Mouse (Mus musculus): ENCODE data around the gene 1700022I11Rik.
"Not testable (repeated sequence)": the region's sequence is repeated elsewhere in the genome, so short reads cannot be mapped to it uniquely, and the experiment has no call there.

Gene 1700022I11Rik

GRCm38 (mm10) chr4:42952563-42952962 is 16.8 kb upstream of the 1700022I11Rik start:
- DNase-seq: peak; percentile 39 to 42

- peak; percentile 75 to 87 for DNase-seq
These were observed 15.8 kb upstream of the 1700022I11Rik start for GRCm38 (mm10) chr4:42953435-42954094.

GRCm38 (mm10) chr4:42954297-42954696 is 15.1 kb upstream of the 1700022I11Rik start:
- peak; percentile 92 to 95 for DNase-seq

- DNase-seq: no peak
These were observed 14.2 kb upstream of the 1700022I11Rik start for GRCm38 (mm10) chr4:42955200-42955599.

- DNase-seq: no peak
These were observed 12.8 kb upstream of the 1700022I11Rik start for GRCm38 (mm10) chr4:42956581-42956980.

- no peak for DNase-seq
These were observed 12.1 kb upstream of the 1700022I11Rik start for GRCm38 (mm10) chr4:42957306-42957705.

GRCm38 (mm10) chr4:42957979-42958378 is 11.4 kb upstream of the 1700022I11Rik start:
- no peak for DNase-seq

- no peak for DNase-seq
These were observed 10.5 kb upstream of the 1700022I11Rik start for GRCm38 (mm10) chr4:42958942-42959341.

GRCm38 (mm10) chr4:42959382-42959781 is 10.0 kb upstream of the 1700022I11Rik start:
- DNase-seq: peak; percentile 34 to 36

- DNase-seq: peak; percentile 77 to 84
These were observed 7.8 kb upstream of the 1700022I11Rik start for GRCm38 (mm10) chr4:42961592-42961991.

- peak in 1 of 2 experiments; percentile 62 for DNase-seq
These were observed 5.9 kb upstream of the 1700022I11Rik start for GRCm38 (mm10) chr4:42963480-42963879.

GRCm38 (mm10) chr4:42965039-42965719 is 4.2 kb upstream of the 1700022I11Rik start:
- peak; percentile 71 to 74 for DNase-seq

GRCm38 (mm10) chr4:42972952-42973351 is 3.5 kb downstream of the 1700022I11Rik start:
- no peak for DNase-seq

GRCm38 (mm10) chr4:42973868-42974267 is 4.5 kb downstream of the 1700022I11Rik start:
- DNase-seq: no peak

GRCm38 (mm10) chr4:42978062-42978461 is 8.7 kb downstream of the 1700022I11Rik start:
- DNase-seq: no peak

- not testable (repeated sequence) for DNase-seq
These were observed 11.1 kb downstream of the 1700022I11Rik start for GRCm38 (mm10) chr4:42980467-42980866.

GRCm38 (mm10) chr4:42988296-42988695 is 18.9 kb downstream of the 1700022I11Rik start:
- no peak for DNase-seq

GRCm38 (mm10) chr4:42998022-42998421 is 28.6 kb downstream of the 1700022I11Rik start:
- DNase-seq: no peak

- peak; percentile 75 to 79 for DNase-seq
These were observed 30.2 kb downstream of the 1700022I11Rik start for GRCm38 (mm10) chr4:42999451-43000140.

GRCm38 (mm10) chr4:43000141-43000986 is 31.0 kb downstream of the 1700022I11Rik start, which contains the start of gene Vcp:
Vcp (minus strand) TSS chr4:43000507.
- peak; percentile 99 for DNase-seq

- DNase-seq: no peak
These were observed 31.9 kb downstream of the 1700022I11Rik start for GRCm38 (mm10) chr4:43001272-43001671.

GRCm38 (mm10) chr4:43002756-43003439 is 33.5 kb downstream of the 1700022I11Rik start:
- DNase-seq: peak in 1 of 2 experiments; percentile 38

Data from cerebellum, postnatal 14 days (tissue).